Mouse (Mus musculus) cerebral cortex, adult 2 months (tissue): ENCODE measurements around the gene C130050O18Rik.

Source experiments
- WGBS: fragments of 180-500 bp; shearing (Covaris S2); methylation state at CpG from one replicate; pipeline ENCODE4 v1.1.7; 2018; 5-methylcytosine and 5-hydroxymethylcytosine counted together

The C130050O18Rik gene

DNA sequence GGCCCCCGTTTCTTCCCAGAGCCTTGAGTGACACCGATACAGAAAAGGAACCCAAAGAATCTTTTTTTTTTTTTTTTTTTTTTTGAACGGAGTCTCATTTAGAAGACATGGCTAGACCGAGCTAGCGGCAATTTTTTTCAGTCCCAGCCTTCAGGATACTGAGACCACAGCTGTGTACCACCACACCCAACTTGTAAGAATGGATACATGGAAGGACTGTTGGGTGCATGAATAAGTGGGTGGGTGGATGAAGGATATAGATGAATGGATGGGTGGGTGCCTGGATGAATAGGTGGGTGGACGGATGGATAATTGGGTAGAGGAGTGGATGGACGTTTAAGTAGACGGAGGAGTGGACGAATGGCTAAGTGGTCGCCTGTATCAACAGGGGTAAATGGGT, 54.9 kb downstream of the C130050O18Rik start:
- 3% methylated on average over 10 of the region's 10 CpGs for WGBS

DNA sequence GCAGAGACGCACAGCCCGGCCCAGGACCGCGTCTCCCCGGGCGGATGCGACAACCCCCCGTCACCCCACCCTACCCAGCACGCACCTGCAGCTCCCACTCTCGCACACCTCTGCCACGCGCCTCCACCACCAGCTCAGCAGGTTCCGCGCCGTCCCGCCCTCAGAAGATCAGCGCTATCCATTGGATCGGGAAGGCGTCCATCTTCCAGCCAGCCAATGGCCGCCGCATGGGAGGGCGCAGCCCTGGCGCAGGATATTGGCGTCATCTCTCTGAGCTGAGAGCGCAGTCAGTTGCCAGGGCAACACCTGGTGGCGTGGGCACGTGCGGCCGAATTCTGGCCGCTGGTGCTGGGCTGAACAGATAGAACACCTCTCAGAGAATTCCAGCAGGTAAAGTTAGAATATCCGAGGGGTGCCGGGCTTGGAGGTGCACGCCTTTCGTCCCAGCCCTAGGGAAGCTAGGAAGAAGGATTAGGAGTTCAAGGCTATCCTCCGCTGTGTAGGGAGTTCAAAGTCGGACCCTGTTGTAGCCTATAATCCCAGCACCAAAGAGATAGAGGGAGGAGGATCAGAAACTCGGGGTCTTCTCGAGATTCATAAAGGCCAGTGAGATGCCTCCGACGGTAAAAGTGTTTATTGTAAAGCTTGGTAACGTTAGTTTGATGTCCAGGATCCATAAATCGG, 55.4 kb downstream of the C130050O18Rik start, which contains the start of gene 3110082I17Rik:
Gene 3110082I17Rik, minus strand, starts transcription at position 144 of the 684 bp plus-strand sequence.
- 4% methylated on average over 42 of the region's 42 CpGs for WGBS

DNA sequence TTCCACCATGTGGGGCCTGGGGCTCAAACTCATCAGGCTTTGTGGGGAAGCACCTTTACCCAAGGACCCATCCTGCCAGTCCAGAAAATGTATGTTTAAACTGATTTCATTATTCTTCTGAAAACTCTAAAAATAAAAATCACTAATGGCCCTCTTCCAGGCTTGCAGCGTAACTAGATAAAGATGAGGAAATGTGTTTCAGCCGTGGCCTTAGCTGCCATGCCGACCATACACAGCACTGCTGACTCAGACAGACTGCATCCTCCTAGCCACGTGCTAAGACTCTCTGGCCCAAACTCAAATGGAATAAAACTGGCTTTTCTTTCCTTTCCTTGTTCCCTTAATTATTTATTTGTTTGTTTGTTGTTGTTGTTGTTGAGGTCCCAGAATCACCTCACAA, 59.8 kb downstream of the C130050O18Rik start:
- WGBS: 58% methylated on average over 4 of the region's 4 CpGs
